Mouse (Mus musculus): ENCODE measurements around the gene Map3k10.

GRCm38 (mm10) chr7:27696711-27697110 lies 22.3 kb upstream of the Map3k10 start:
- TF ChIP-seq CTCF (IDR thresholded peaks at IDR 0.05; ENCODE audit: insufficient read depth, low read length) (no peak), POLR2A (IDR thresholded peaks at IDR 0.05; ENCODE audit: borderline replicate concordance, extremely low read depth, low read depth, low read length) (no peak)
